Mouse (Mus musculus) v-Abl transformed pro-B cells (cell line): ENCODE measurements around the gene Cblb.

Source experiments
- in situ Hi-C, 2 experiments: fragments of 400-800 bp; cut with MboI; formaldehyde crosslinking; loops; one replicate each; pipeline ENCODE4 v1.15.1; 2025; ENCODE audit not compliant: unreplicated experiment in 2 of 2

The Cblb gene

GRCm38 (mm10) chr16:52114473-52114872 lies 83.4 kb downstream of the Cblb start:
- in situ Hi-C loops, result no loop called here

GRCm38 (mm10) chr16:52119003-52119402 lies 88.0 kb downstream of the Cblb start:
- in situ Hi-C loops, result no loop called here

GRCm38 (mm10) chr16:52124974-52125373 lies 93.9 kb downstream of the Cblb start:
- in situ Hi-C loops, result loop anchor here in 1 of 2 experiments (5.0 kb wide), 1 partner anchor 33 kb away; no protein-coding TSS in a partner anchor

GRCm38 (mm10) chr16:52125896-52126295 lies 94.9 kb downstream of the Cblb start:
- in situ Hi-C loops, result loop anchor here in 1 of 2 experiments (5.0 kb wide), 1 partner anchor 34 kb away; no protein-coding TSS in a partner anchor

GRCm38 (mm10) chr16:52129357-52129905 lies 98.4 kb downstream of the Cblb start:
- in situ Hi-C loops, result loop anchor here in 1 of 2 experiments (5.0 kb wide), 1 partner anchor 37 kb away; no protein-coding TSS in a partner anchor

- in situ Hi-C loops, result no loop called here
These were observed 101.9 kb downstream of the Cblb start for GRCm38 (mm10) chr16:52132808-52133490.

- in situ Hi-C loops, result no loop called here
These were observed 103.7 kb downstream of the Cblb start for GRCm38 (mm10) chr16:52134631-52135227.

- in situ Hi-C loops, result no loop called here
These were observed 104.8 kb downstream of the Cblb start for GRCm38 (mm10) chr16:52135689-52136390.

GRCm38 (mm10) chr16:52143101-52143500 lies 112.1 kb downstream of the Cblb start:
- in situ Hi-C loops, result no loop called here

GRCm38 (mm10) chr16:52143818-52144217 lies 112.8 kb downstream of the Cblb start:
- in situ Hi-C loops, result no loop called here

GRCm38 (mm10) chr16:52144792-52145191 lies 113.8 kb downstream of the Cblb start:
- in situ Hi-C loops, result no loop called here

- in situ Hi-C loops, result no loop called here
These were observed 114.5 kb downstream of the Cblb start for GRCm38 (mm10) chr16:52145552-52145951.

- in situ Hi-C loops, result no loop called here
These were observed 116.1 kb downstream of the Cblb start for GRCm38 (mm10) chr16:52146976-52147696.

- in situ Hi-C loops, result no loop called here
These were observed 117.0 kb downstream of the Cblb start for GRCm38 (mm10) chr16:52148041-52148440.

- in situ Hi-C loops, result no loop called here
These were observed 118.2 kb downstream of the Cblb start for GRCm38 (mm10) chr16:52149135-52149769.

- in situ Hi-C loops, result no loop called here
These were observed 124.1 kb downstream of the Cblb start for GRCm38 (mm10) chr16:52155030-52155696.

- in situ Hi-C loops, result loop anchor here in 1 of 2 experiments (10.0 kb wide), 1 partner anchor 115 kb away; no protein-coding TSS in a partner anchor
These were observed 129.0 kb downstream of the Cblb start for GRCm38 (mm10) chr16:52159958-52160504.

GRCm38 (mm10) chr16:52164246-52164645 lies 133.2 kb downstream of the Cblb start:
- in situ Hi-C loops, result loop anchor here in 1 of 2 experiments (10.0 kb wide), 1 partner anchor 119 kb away; no protein-coding TSS in a partner anchor

GRCm38 (mm10) chr16:52173253-52173652 lies 142.2 kb downstream of the Cblb start:
- in situ Hi-C loops, result no loop called here
